Mouse (Mus musculus) hindbrain, embryonic 12.5 days (tissue): ENCODE results near the gene Vmn2r50. TPM values are rescaled to one million over a fixed set of nuclear protein-coding genes. Genes with fewer than 3 reads are reported as not detected.
"Not testable (repeated sequence)": the region's sequence is repeated elsewhere in the genome, so short reads cannot be mapped to it uniquely, and the experiment has no call there.

ENCODE experiments used
- ATAC-seq: fragments of 200-750 bp; cut with Nextera tagmentation; 2 replicates; pipeline ENCODE4 v1.8.0; 2017; ENCODE audit warnings: moderate TSS enrichment; ENCODE audit not compliant: low FRiP score
- H3K27ac ChIP-seq: fragments of 300-500 bp; sonication (generic); 2 replicates; pipeline ENCODE4 v1.5.1; 2016; ENCODE audit warnings: mild to moderate bottlenecking
- H3K27me3 ChIP-seq: fragments of 300-500 bp; sonication (generic); 2 replicates; pipeline ENCODE4 v1.6.1; 2016; ENCODE audit warnings: mild to moderate bottlenecking
- H3K36me3 ChIP-seq: fragments of 300-500 bp; sonication (generic); 2 replicates; pipeline ENCODE4 v1.6.1; 2016; ENCODE audit warnings: mild to moderate bottlenecking
- H3K4me1 ChIP-seq: fragments of 300-500 bp; sonication (generic); 2 replicates; pipeline ENCODE4 v1.6.1; 2016
- H3K4me2 ChIP-seq: fragments of 300-500 bp; sonication (generic); replicated peaks from 2 replicates; pipeline ENCODE4 v1.6.1; 2016; ENCODE audit warnings: mild to moderate bottlenecking
- H3K4me3 ChIP-seq: fragments of 300-500 bp; sonication (generic); 2 replicates; pipeline ENCODE4 v1.5.1; 2016; ENCODE audit warnings: mild to moderate bottlenecking
- H3K9ac ChIP-seq: fragments of 300-500 bp; sonication (generic); 2 replicates; pipeline ENCODE4 v1.6.1; 2016; ENCODE audit warnings: mild to moderate bottlenecking, moderate library complexity
- H3K9me3 ChIP-seq: fragments of 300-500 bp; sonication (generic); replicated peaks from 2 replicates; pipeline ENCODE4 v1.6.1; 2016; ENCODE audit warnings: mild to moderate bottlenecking
- WGBS: fragments of 180-500 bp; shearing (Covaris S2); methylation state at CpG from one replicate; pipeline ENCODE4 v1.1.7; 2016; 5-methylcytosine and 5-hydroxymethylcytosine counted together
- polyA plus RNA-seq: library from polyadenylated mRNA; unstranded; fragments of >200 nt; fragmentation: Nextera tagmentation; extraction: Ambion mirVana; gene quantifications from 2 replicates; pipeline ENCODE4 v1.2.1, GENCODE M21; 2016

Vmn2r50 gene
- not detected in 2 replicates for polyA plus RNA-seq

DNA sequence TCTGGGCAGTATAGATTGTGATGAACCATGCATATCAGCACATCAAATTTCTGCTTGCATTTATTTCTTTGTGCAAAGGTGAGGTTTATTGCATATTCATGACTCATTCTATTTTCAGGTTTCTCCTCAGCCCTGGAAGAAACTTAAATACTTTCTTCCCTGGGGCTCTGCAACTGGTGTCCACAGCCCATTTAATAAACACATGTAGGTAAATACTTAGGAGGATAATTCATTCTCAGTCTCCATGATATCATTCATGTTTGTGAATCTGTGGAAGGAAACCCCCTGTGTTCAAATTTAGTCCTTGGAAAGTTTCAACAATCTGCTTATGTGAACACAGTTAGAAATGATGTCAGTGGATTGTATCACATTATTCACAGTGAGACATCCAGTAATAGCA, at the start of gene Vmn2r50:
Gene Vmn2r50, minus strand, starts transcription at position 101 of the 400 bp plus-strand sequence.
- H3K36me3 ChIP-seq, H3K4me3 ChIP-seq, H3K27me3 ChIP-seq, H3K4me2 ChIP-seq, ATAC-seq, H3K27ac ChIP-seq, H3K9ac ChIP-seq, H3K9me3 ChIP-seq, H3K4me1 ChIP-seq: not testable (repeated sequence)

DNA sequence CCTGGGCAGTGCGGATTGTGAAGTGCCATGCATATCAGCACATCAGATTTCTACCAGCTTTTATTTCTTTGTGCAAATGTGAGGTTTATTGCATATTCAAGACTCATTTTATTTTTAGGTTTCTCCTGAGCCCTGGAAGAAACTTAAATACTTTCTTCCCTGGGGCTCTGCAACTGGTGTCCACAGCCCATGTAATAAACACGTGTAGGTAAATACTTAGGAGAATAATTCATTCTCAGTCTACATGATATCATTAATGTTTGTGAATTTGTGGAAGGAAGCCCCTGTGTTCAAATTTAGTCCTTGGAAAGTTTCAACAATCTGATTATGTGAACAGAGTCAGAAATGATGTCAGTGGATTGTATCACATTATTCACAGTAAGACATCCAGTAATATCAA, 60.9 kb downstream of the Vmn2r50 start, which contains the start of gene Vmn2r49:
Gene Vmn2r49, minus strand, starts transcription at position 101 of the 400 bp plus-strand sequence.
- not testable (repeated sequence) for H3K9ac ChIP-seq, H3K27ac ChIP-seq, H3K4me3 ChIP-seq, ATAC-seq, H3K4me2 ChIP-seq, H3K27me3 ChIP-seq, H3K36me3 ChIP-seq, H3K9me3 ChIP-seq, H3K4me1 ChIP-seq
- WGBS: no CpG with 5 or more reads among the region's 2 CpGs

Other genes starting within 250 kb of the Vmn2r50 start
- gene Vmn2r47, start 212.0 kb downstream of the Vmn2r50 start, polyA plus RNA-seq: not detected in 2 replicates
- gene Vmn2r48, start 99.7 kb downstream of the Vmn2r50 start, polyA plus RNA-seq: not detected in 2 replicates
- gene Vmn2r49, start 61.0 kb downstream of the Vmn2r50 start, polyA plus RNA-seq: not detected in 2 replicates
- gene Vmn2r51, start 52.4 kb upstream of the Vmn2r50 start, polyA plus RNA-seq: not detected in 2 replicates
- gene Vmn2r52, start 123.3 kb upstream of the Vmn2r50 start, polyA plus RNA-seq: not detected in 2 replicates
- gene Vmn1r66, start 224.7 kb upstream of the Vmn2r50 start, polyA plus RNA-seq: not detected in 2 replicates